Mouse (Mus musculus) megakaryocyte, embryonic 14.5 days (primary cell): Measurements from ENCODE around the gene Tnk1. TPM values are rescaled to one million over a fixed set of nuclear protein-coding genes. Genes with fewer than 3 reads are reported as not detected.

Experiments used
- H3K27me3 ChIP-seq: replicated peaks from 2 replicates; pipeline ENCODE3; 2012; ENCODE audit warnings: inconsistent platforms
- H3K36me3 ChIP-seq: replicated peaks from 2 replicates; pipeline ENCODE3; 2012; ENCODE audit warnings: low read length, inconsistent platforms, mixed read lengths
- H3K4me1 ChIP-seq: 2 replicates; pipeline ENCODE4 v1.6.1; 2012; ENCODE audit warnings: inconsistent platforms
- H3K4me3 ChIP-seq: replicated peaks from 2 replicates; pipeline ENCODE3; 2012; ENCODE audit warnings: moderate library complexity, mild to moderate bottlenecking, inconsistent platforms
- H3K9me3 ChIP-seq: 2 replicates; pipeline ENCODE4 v1.6.1; 2012; ENCODE audit warnings: inconsistent platforms
- FLI1 ChIP-seq: IDR thresholded peaks from 2 replicates; pipeline ENCODE4 v1.6.1; 2012; ENCODE audit warnings: low read length, inconsistent platforms, mixed read lengths
- GATA1 ChIP-seq: IDR thresholded peaks from 3 replicates; pipeline ENCODE4 v1.6.1; 2012; ENCODE audit warnings: mixed read lengths, low read length, inconsistent platforms, borderline replicate concordance
- polyA plus RNA-seq: library from polyadenylated mRNA; stranded (reverse); fragments of >175 nt; gene quantifications from 2 replicates; pipeline ENCODE4 v1.2.3, GENCODE M21; 2012; ENCODE audit warnings: low replicate concordance; ENCODE audit not compliant: insufficient read depth

Tnk1 gene
- polyA plus RNA-seq, 1 experiment, result not detected

DNA sequence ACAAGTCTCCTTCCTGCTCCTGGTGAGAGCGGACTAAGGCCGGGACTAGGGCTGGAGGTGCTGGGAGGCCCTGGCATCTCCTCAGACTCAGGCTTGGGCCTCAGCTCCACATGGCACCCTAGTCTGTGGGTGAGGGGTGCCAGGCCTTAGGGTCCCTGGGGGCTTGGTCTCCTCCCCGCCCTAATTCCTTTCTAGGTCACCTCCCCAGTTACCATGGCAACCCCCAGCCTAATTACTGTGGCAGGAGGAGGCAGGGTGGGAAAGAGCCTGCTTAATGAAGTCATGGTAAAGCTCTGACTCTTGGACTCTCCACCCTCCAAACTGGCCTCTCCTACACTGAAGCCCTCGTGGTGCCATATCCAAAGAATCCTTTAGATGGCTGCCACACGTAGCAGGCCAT, 29.7 kb downstream of the Tnk1 start:
- no peak overlapping the region for H3K4me3 ChIP-seq
- H3K4me1 ChIP-seq, result peaks cover 8% of the 10 kb centered on the region
- peaks cover 65% of the 10 kb centered on the region for H3K27me3 ChIP-seq
- no peak for TF ChIP-seq GATA1
- TF ChIP-seq FLI1, result no peak
- peaks cover 32% of the 10 kb centered on the region for H3K36me3 ChIP-seq
- peaks cover 12% of the 10 kb centered on the region for H3K9me3 ChIP-seq

DNA sequence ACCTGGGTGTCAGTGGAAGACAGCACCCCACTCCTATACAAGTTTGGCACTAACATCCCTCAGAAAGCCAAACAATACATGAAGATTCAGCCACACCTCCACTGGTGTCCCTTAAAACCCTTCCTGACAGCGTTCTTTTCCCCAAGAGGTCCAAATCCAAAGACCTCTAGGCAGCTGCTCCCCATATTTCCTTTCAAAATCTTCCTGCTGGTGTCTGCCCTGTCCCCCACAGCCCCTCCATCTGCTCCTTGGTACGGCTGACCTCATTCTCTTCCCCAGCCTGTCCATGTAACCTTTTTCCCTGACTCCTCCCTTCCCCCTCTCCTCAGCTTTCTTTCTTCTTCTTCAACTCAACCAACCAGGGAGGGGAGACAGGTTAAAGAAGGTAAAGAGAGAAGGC, 35.1 kb downstream of the Tnk1 start:
- TF ChIP-seq FLI1, result no peak
- TF ChIP-seq GATA1, result no peak
- H3K27me3 ChIP-seq, result peaks cover 55% of the 10 kb centered on the region
- peaks cover 15% of the 10 kb centered on the region for H3K9me3 ChIP-seq
- peaks cover 8% of the 10 kb centered on the region; the same call in 1 of the 2 replicates for H3K4me1 ChIP-seq
- H3K4me3 ChIP-seq, result no peak overlapping the region
- H3K36me3 ChIP-seq, result peaks cover 29% of the 10 kb centered on the region

DNA sequence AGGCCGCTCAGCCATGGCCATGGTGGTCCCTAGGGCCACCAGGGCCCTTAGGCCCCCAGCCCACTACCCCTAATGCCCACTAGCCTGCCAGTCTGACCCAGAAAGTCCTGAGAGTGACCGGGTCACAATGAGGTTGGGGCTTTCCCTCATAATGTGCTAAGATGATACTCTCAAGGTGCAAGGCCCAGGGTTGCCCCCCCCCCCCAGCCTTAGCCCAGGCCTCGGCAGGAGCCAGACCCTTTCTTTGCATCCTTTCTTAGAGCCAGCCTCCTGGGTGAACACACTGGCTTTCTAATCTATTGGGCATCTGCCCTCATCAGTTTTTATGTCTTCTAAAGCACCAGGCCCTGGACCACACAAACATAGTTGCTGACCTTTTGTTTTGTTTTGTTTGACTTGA, 36.5 kb downstream of the Tnk1 start, which contains the start of gene Spem1:
TSS of gene Spem1 (minus strand) at position 101 of the 400 bp plus-strand sequence.
- Histone ChIP-seq H3K36me3 (peaks cover 17% of the 10 kb centered on the region), H3K9me3 (peaks cover 22% of the 10 kb centered on the region), H3K4me3 (no peak within 1 kb of the TSS), H3K4me1 (peaks cover 8% of the 10 kb centered on the region; the same call in 1 of the 2 replicates), H3K27me3 (peaks cover 58% of the 10 kb centered on the region)
- TF ChIP-seq FLI1, result no peak

DNA sequence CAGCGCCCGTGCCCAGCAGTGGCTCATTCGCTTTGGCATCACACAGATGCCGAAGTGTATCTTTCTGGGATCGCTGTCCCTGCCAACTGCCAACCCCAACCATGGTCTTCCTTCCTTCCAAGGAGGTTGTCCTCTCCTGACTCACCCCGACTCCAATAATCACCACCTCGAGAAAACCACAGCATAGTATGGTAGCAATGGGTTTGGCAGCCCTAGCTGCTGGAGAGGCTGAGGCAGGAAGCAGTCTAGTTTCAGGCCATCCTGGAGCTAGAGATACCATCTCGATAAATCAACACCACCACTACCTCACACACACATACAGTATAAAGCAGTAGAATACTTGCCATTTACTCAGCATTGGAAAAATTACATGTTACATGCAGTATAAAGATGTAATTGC, 39.7 kb downstream of the Tnk1 start:
- H3K27me3 ChIP-seq, result peaks cover 60% of the 10 kb centered on the region
- no peak for TF ChIP-seq FLI1
- TF ChIP-seq GATA1, result no peak

DNA sequence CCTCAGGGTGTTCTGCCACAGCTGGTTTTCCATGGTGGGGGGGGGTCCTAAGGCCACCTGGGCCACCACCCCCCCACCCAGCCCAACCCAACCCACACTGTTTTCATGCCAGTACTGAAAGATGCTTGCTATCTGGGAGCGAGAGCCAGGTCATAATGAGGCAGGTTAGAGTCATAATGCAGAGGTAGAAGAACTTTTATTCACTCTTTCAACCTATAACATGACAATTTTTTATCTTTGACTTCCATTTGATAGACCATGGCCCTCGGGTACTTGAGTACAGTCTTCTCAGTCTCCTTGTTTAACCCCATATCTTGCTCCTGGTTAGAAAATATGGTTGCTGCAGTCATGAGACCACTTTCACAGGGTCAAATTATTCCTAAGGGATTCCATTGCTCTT, 40.2 kb downstream of the Tnk1 start, which contains the start of gene Spem2:
TSS of gene Spem2 (minus strand) at position 101 of the 400 bp plus-strand sequence.
- TF ChIP-seq GATA1, result no peak
- TF ChIP-seq FLI1, result no peak
- Histone ChIP-seq H3K36me3 (no peaks in the 10 kb centered on the region), H3K4me3 (no peak within 1 kb of the TSS), H3K9me3 (peaks cover 20% of the 10 kb centered on the region), H3K4me1 (peaks cover 8% of the 10 kb centered on the region; the same call in 1 of the 2 replicates), H3K27me3 (peaks cover 61% of the 10 kb centered on the region)

More for the DNA sequence above, 39.7 kb downstream of the Tnk1 start:
- H3K9me3 ChIP-seq, result peaks cover 20% of the 10 kb centered on the region
- H3K36me3 ChIP-seq, result no peaks in the 10 kb centered on the region
- peaks cover 8% of the 10 kb centered on the region; the same call in 1 of the 2 replicates for H3K4me1 ChIP-seq
- no peak overlapping the region for H3K4me3 ChIP-seq

DNA sequence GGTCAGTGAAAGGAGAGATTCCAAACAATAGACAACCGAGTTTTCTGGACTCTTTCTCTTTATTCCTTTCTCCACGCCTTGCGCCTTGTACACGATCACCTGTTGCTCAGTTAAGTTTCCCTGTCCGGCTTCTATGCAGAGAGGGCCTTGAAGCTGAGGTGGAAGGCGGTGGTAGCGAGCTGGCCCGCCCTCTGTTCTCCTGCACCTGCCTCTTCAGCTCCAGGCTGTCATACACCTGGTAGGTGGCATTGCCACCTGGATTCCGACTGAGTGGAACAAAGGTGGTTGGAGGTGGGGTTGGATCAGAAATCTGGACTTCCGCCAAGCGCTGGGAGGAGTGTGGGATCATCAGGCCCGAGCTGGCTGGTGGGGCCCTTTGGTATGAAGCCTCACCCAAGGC, 42.0 kb downstream of the Tnk1 start:
- peaks cover 64% of the 10 kb centered on the region for H3K27me3 ChIP-seq
- peaks cover 8% of the 10 kb centered on the region; the same call in 1 of the 2 replicates for H3K4me1 ChIP-seq
- no peaks in the 10 kb centered on the region for H3K36me3 ChIP-seq
- H3K4me3 ChIP-seq, result no peak overlapping the region
- TF ChIP-seq FLI1, result no peak
- H3K9me3 ChIP-seq, result peaks cover 20% of the 10 kb centered on the region

DNA sequence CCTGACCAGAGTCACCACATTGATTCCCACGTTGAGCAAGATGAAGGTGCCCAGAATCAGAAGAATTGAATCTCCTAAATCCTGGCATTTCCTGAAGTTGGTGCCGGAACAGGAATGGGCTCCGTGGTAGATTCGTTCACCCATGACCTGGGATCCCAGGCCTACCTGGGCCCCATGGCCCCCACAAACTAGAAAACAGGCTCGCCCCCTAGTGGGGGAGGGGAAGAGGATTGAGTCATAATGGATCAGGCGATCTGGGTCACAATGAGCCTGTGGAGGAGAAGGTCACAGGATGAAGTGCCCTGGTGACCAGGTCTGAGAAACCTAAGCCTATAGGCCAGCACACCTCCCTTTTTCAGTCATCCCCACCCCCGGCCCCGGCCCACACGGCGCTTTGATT, 43.4 kb downstream of the Tnk1 start, which contains the start of gene Gm39566:
TSS of gene Gm39566 (minus strand) at position 144 of the 400 bp plus-strand sequence.
- TF ChIP-seq FLI1, result no peak
- TF ChIP-seq GATA1, result no peak
- Histone ChIP-seq H3K9me3 (peaks cover 26% of the 10 kb centered on the region), H3K36me3 (no peaks in the 10 kb centered on the region), H3K27me3 (peaks cover 69% of the 10 kb centered on the region), H3K4me1 (peaks cover 3% of the 10 kb centered on the region; the same call in 1 of the 2 replicates), H3K4me3 (no peak within 1 kb of the TSS)

DNA sequence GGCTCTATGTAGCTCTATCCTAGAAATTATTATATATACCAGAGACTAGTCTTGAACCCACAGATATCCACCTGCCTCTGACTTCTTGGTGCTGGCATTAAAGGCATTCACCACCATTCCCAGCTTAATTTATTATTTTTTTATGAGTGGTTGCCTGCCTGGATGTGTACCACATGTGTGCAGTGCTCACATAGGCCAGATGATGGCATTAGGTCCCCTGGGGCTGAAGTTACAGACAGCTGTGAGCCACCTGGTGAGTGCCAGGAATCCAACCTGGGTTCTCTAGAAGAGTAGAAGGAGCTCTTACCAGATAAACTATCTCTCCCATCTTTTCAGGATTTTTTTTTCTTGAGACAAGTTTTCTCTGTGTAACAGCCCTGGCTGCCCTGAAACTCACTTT, 48.2 kb downstream of the Tnk1 start:
- TF ChIP-seq GATA1 (no peak), FLI1 (no peak)
- H3K4me1 ChIP-seq, result no peaks in the 10 kb centered on the region
- H3K27me3 ChIP-seq, result peaks cover 68% of the 10 kb centered on the region
- no peaks in the 10 kb centered on the region for H3K36me3 ChIP-seq
- no peak overlapping the region for H3K4me3 ChIP-seq
- H3K9me3 ChIP-seq, result peaks cover 7% of the 10 kb centered on the region

DNA sequence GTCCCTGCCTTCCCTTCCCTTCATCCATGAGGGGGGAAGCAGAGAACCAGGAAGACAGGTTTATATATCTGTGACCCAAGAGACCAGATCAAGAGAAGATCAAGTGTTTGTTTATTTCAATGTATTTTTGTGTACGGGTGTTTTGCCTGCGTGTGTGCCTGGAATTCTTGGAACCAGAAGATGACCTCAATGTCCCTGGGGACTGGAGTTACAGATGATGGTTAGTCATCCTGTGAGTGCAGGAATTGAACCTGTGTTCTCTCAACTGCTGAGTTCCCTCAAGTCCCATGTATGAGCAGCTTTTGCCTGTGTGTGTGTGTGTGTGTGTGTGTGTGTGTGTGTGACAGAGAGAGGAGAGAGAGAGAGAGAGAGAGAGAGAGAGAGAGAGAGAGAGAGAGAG, 50.9 kb downstream of the Tnk1 start:
- TF ChIP-seq GATA1 (no peak), FLI1 (no peak)
- Histone ChIP-seq H3K36me3 (no peaks in the 10 kb centered on the region), H3K4me3 (no peak overlapping the region), H3K4me1 (peaks cover 21% of the 10 kb centered on the region), H3K27me3 (peaks cover 69% of the 10 kb centered on the region), H3K9me3 (peaks cover 7% of the 10 kb centered on the region)

DNA sequence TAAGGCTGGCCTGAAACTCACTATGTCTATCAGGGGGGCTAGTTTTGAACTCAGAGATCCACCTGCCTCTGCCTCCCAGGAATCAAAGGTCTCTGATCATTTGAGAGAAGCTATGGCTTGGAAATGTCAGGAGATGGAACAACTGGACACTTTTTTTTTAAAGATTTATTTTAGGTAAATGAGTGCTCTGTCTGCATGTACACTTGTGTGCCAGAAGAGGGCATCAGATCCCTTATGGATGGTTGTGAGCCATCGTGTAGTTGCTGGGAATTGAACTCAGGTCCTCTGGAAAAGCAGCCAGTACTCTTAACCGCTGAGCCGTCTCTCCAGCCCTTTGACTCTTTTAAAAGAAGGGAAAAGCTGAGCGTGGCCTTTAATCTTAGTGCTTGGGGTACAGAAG, 52.2 kb downstream of the Tnk1 start:
- peaks cover 34% of the 10 kb centered on the region for H3K4me1 ChIP-seq
- peaks cover 78% of the 10 kb centered on the region for H3K27me3 ChIP-seq
- peaks cover 7% of the 10 kb centered on the region for H3K9me3 ChIP-seq
- no peaks in the 10 kb centered on the region for H3K36me3 ChIP-seq
- TF ChIP-seq GATA1 (no peak), FLI1 (no peak)
- H3K4me3 ChIP-seq, result no peak overlapping the region
